Comparison of ENCODE assay signal across 31 mouse cellular contexts in genomic region chr1:90936990-90937389, GRCm38 (mm10). TPM values are rescaled to one million over a fixed set of nuclear protein-coding genes. Genes with fewer than 3 reads are reported as not detected.
"Had no signal": no experiment of that assay in that cellular context is flagged by ENCODE, and none has a peak within 500 bp of the region (broad histone marks: within the 10 kb centered on the region; RNA-seq: fewer than 3 reads in every experiment).

No protein-coding gene starts in this region.

- H3K9ac ChIP-seq: heart, embryonic 12.5 days; hindbrain, embryonic 13.5 days; hindbrain, embryonic 15.5 days; limb, embryonic 13.5 days; limb, embryonic 15.5 days; liver, embryonic 12.5 days had no signal

- DNase-seq: gastrocnemius, adult 2 months; gastrocnemius, postnatal 10 days; gastrocnemius, postnatal 25 days; heart, adult 18-20 months; heart, postnatal 10 days; heart, postnatal 4 days; kidney, adult 18-20 months; kidney, adult 8-10 months; kidney, postnatal 14 days; kidney, postnatal 36 days; layer of hippocampus, adult 9-11 months; layer of hippocampus, postnatal 36 days; left cerebral cortex, postnatal 4 days had no signal

- H3K4me1 ChIP-seq: hindbrain, embryonic 10.5 days; hindbrain, embryonic 13.5 days; hindbrain, embryonic 15.5 days; limb, embryonic 13.5 days; limb, embryonic 15.5 days; liver, embryonic 12.5 days had no signal

- H3K4me3 ChIP-seq: gastrocnemius, adult 2 months; heart, embryonic 10.5 days; heart, embryonic 12.5 days; hindbrain, embryonic 10.5 days; hindbrain, embryonic 13.5 days; hindbrain, embryonic 15.5 days; limb, embryonic 13.5 days; limb, embryonic 15.5 days; liver, embryonic 12.5 days had no signal

- H3K36me3 ChIP-seq: heart, embryonic 10.5 days; heart, embryonic 12.5 days; hindbrain, embryonic 10.5 days; hindbrain, embryonic 13.5 days; hindbrain, embryonic 15.5 days; limb, embryonic 13.5 days; limb, embryonic 15.5 days; liver, embryonic 12.5 days had no signal

- H3K27me3 ChIP-seq: hindbrain, embryonic 15.5 days; limb, embryonic 13.5 days; limb, embryonic 15.5 days; liver, embryonic 12.5 days had no signal

- H3K4me2 ChIP-seq: heart, embryonic 12.5 days; hindbrain, embryonic 13.5 days; hindbrain, embryonic 15.5 days; limb, embryonic 13.5 days; limb, embryonic 15.5 days; liver, embryonic 12.5 days had no signal

- ATAC-seq: hindbrain, postnatal 0 days; liver, embryonic 12.5 days had no signal

- H3K27ac ChIP-seq: gastrocnemius, adult 2 months; heart, embryonic 10.5 days; hindbrain, embryonic 10.5 days; hindbrain, embryonic 13.5 days; hindbrain, embryonic 15.5 days; hindbrain, postnatal 0 days; kidney, postnatal 0 days; limb, embryonic 13.5 days; limb, embryonic 15.5 days; liver, embryonic 12.5 days had no signal

- H3K9me3 ChIP-seq: heart, embryonic 10.5 days; heart, embryonic 12.5 days; hindbrain, embryonic 10.5 days; hindbrain, embryonic 13.5 days; hindbrain, embryonic 15.5 days; limb, embryonic 13.5 days; limb, embryonic 15.5 days; liver, embryonic 12.5 days had no signal

RNA-seq across cellular contexts. Expression of gene Prlh, which starts 15.9 kb away (rescaled TPM):
- polyA plus RNA-seq: frontal cortex, adult 2 months; heart, embryonic 10.5 days; heart, embryonic 12.5 days; heart, embryonic 14.5 days; heart, embryonic 16.5 days; hindbrain, embryonic 10.5 days; hindbrain, embryonic 13.5 days; hindbrain, embryonic 15.5 days; intestine, embryonic 14.5 days; kidney, embryonic 14.5 days; kidney, postnatal 0 days; large intestine, adult 2 months; limb, embryonic 11.5 days; limb, embryonic 13.5 days; limb, embryonic 15.5 days; liver, adult 2 months; liver, embryonic 12.5 days had no signal

RNA-seq across cellular contexts. Expression of gene Mlph, which starts 22.1 kb away (rescaled TPM):
- polyA plus RNA-seq: liver, embryonic 12.5 days had no signal

RNA-seq across cellular contexts. Expression of gene Rab17, which starts 32.5 kb away (rescaled TPM):
- polyA plus RNA-seq: hindbrain, postnatal 0 days had no signal
